Mouse (Mus musculus) midbrain, embryonic 12.5 days (tissue): ENCODE measurements at regions not wholly inside any gene's neighbourhood (a gene's known extent, or its start where the extent isn't known, plus 50 kb on each side); places are given as distances from the start of the nearest gene placed in this dataset.
"Not testable (repeated sequence)": the region's sequence is repeated elsewhere in the genome, so short reads cannot be mapped to it uniquely, and the experiment has no call there.

Experiments used
- ATAC-seq: fragments of 200-750 bp; cut with Nextera tagmentation; 2 replicates; pipeline ENCODE4 v1.8.0; 2017; ENCODE audit warnings: low read depth, moderate TSS enrichment, moderate library complexity; ENCODE audit not compliant: low FRiP score
- H3K27ac ChIP-seq: fragments of 300-500 bp; sonication (generic); replicated peaks from 2 replicates; pipeline ENCODE4 v1.5.1; 2016; ENCODE audit warnings: mild to moderate bottlenecking
- H3K27me3 ChIP-seq: fragments of 300-500 bp; sonication (generic); 2 replicates; pipeline ENCODE4 v1.6.1; 2016; ENCODE audit warnings: mild to moderate bottlenecking
- H3K36me3 ChIP-seq: fragments of 300-500 bp; sonication (generic); 2 replicates; pipeline ENCODE4 v1.6.1; 2016
- H3K4me1 ChIP-seq: fragments of 300-500 bp; sonication (generic); 2 replicates; pipeline ENCODE4 v1.6.1; 2016
- H3K4me2 ChIP-seq: fragments of 300-500 bp; sonication (generic); replicated peaks from 2 replicates; pipeline ENCODE4 v1.6.1; 2016; ENCODE audit warnings: mild to moderate bottlenecking, moderate library complexity
- H3K4me3 ChIP-seq: fragments of 300-500 bp; sonication (generic); 2 replicates; pipeline ENCODE4 v1.5.1; 2016; ENCODE audit warnings: mild to moderate bottlenecking
- H3K9ac ChIP-seq: fragments of 300-500 bp; sonication (generic); replicated peaks from 2 replicates; pipeline ENCODE4 v1.6.1; 2016; ENCODE audit warnings: mild to moderate bottlenecking, moderate library complexity
- H3K9me3 ChIP-seq: fragments of 300-500 bp; sonication (generic); 2 replicates; pipeline ENCODE4 v1.6.1; 2016; ENCODE audit warnings: mild to moderate bottlenecking
- WGBS: fragments of 180-500 bp; shearing (Covaris S2); methylation state at CpG from one replicate; pipeline ENCODE4 v1.1.7; 2016; 5-methylcytosine and 5-hydroxymethylcytosine counted together

GRCm38 (mm10) chr12:70654546-70654945 lies 170.8 kb upstream of the Frmd6 start:
- Histone ChIP-seq H3K4me1 (no peaks in the 10 kb centered on the region), H3K9ac (no peak overlapping the region), H3K4me2 (no peak overlapping the region), H3K27me3 (no peaks in the 10 kb centered on the region), H3K9me3 (no peaks in the 10 kb centered on the region), H3K27ac (no peak overlapping the region), H3K4me3 (no peak overlapping the region), H3K36me3 (no peaks in the 10 kb centered on the region)
- 84% methylated on average over 3 of the region's 3 CpGs for WGBS
- no peak for ATAC-seq

- no peak overlapping the region for H3K4me2 ChIP-seq
- H3K27ac ChIP-seq, result no peak overlapping the region
- H3K9ac ChIP-seq, result no peak overlapping the region
- no peaks in the 10 kb centered on the region for H3K9me3 ChIP-seq
- no peaks in the 10 kb centered on the region for H3K27me3 ChIP-seq
- 92% methylated on average over 2 of the region's 2 CpGs for WGBS
- H3K36me3 ChIP-seq, result no peaks in the 10 kb centered on the region
- ATAC-seq, result no peak
- H3K4me3 ChIP-seq, result no peak overlapping the region
- no peaks in the 10 kb centered on the region for H3K4me1 ChIP-seq
Observed at GRCm38 (mm10) chr12:70655411-70655811, 169.9 kb upstream of the Frmd6 start.

- no peak overlapping the region for H3K9ac ChIP-seq
- 77% methylated on average over 8 of the region's 8 CpGs for WGBS
- H3K27me3 ChIP-seq, result no peaks in the 10 kb centered on the region
- no peak for ATAC-seq
- H3K36me3 ChIP-seq, result no peaks in the 10 kb centered on the region
- no peak overlapping the region for H3K4me2 ChIP-seq
- no peak overlapping the region for H3K27ac ChIP-seq
- no peaks in the 10 kb centered on the region for H3K9me3 ChIP-seq
- H3K4me1 ChIP-seq, result no peaks in the 10 kb centered on the region
- no peak overlapping the region for H3K4me3 ChIP-seq
Observed at GRCm38 (mm10) chr12:70655900-70656544, 169.3 kb upstream of the Frmd6 start.

GRCm38 (mm10) chr12:70656805-70657492 lies 168.4 kb upstream of the Frmd6 start:
- no peak overlapping the region for H3K27ac ChIP-seq
- H3K9ac ChIP-seq, result no peak overlapping the region
- no peaks in the 10 kb centered on the region for H3K27me3 ChIP-seq
- ATAC-seq, result no peak
- no peaks in the 10 kb centered on the region for H3K9me3 ChIP-seq
- no peak overlapping the region for H3K4me3 ChIP-seq
- 75% methylated on average over 7 of the region's 7 CpGs for WGBS
- H3K4me1 ChIP-seq, result no peaks in the 10 kb centered on the region
- no peak overlapping the region for H3K4me2 ChIP-seq
- H3K36me3 ChIP-seq, result no peaks in the 10 kb centered on the region

GRCm38 (mm10) chr12:70657493-70657810 lies 167.9 kb upstream of the Frmd6 start:
- no peak overlapping the region for H3K4me2 ChIP-seq
- 72% methylated on average over 3 of the region's 3 CpGs for WGBS
- no peak overlapping the region for H3K9ac ChIP-seq
- H3K27me3 ChIP-seq, result no peaks in the 10 kb centered on the region
- no peak for ATAC-seq
- H3K9me3 ChIP-seq, result no peaks in the 10 kb centered on the region
- H3K27ac ChIP-seq, result no peak overlapping the region
- H3K4me1 ChIP-seq, result no peaks in the 10 kb centered on the region
- H3K4me3 ChIP-seq, result no peak overlapping the region
- no peaks in the 10 kb centered on the region for H3K36me3 ChIP-seq

GRCm38 (mm10) chr12:70658106-70658505 lies 167.2 kb upstream of the Frmd6 start:
- WGBS, result 94% methylated on average over 5 of the region's 5 CpGs
- Histone ChIP-seq H3K36me3 (no peaks in the 10 kb centered on the region), H3K27me3 (no peaks in the 10 kb centered on the region), H3K4me3 (no peak overlapping the region), H3K27ac (no peak overlapping the region), H3K9ac (no peak overlapping the region), H3K4me1 (no peaks in the 10 kb centered on the region), H3K9me3 (no peaks in the 10 kb centered on the region), H3K4me2 (no peak overlapping the region)
- no peak for ATAC-seq

- H3K4me1 ChIP-seq, result no peaks in the 10 kb centered on the region
Observed at GRCm38 (mm10) chr12:70660388-70660787, 164.9 kb upstream of the Frmd6 start.

GRCm38 (mm10) chr12:70668158-70668557 lies 157.2 kb upstream of the Frmd6 start:
- ATAC-seq, H3K4me1 ChIP-seq, H3K27me3 ChIP-seq, H3K27ac ChIP-seq, H3K4me3 ChIP-seq, H3K9ac ChIP-seq, H3K36me3 ChIP-seq, H3K4me2 ChIP-seq, H3K9me3 ChIP-seq: not testable (repeated sequence)
- WGBS, result 92% methylated on average over 6 of the region's 8 CpGs

More at GRCm38 (mm10) chr12:70660388-70660787, 164.9 kb upstream of the Frmd6 start:
- H3K4me3 ChIP-seq, result no peak overlapping the region
- no peak overlapping the region for H3K9ac ChIP-seq
- WGBS, result 90% methylated on average over 4 of the region's 4 CpGs
- H3K27me3 ChIP-seq, result no peaks in the 10 kb centered on the region
- no peak overlapping the region for H3K4me2 ChIP-seq
- no peaks in the 10 kb centered on the region for H3K36me3 ChIP-seq
- no peak overlapping the region for H3K27ac ChIP-seq
- ATAC-seq, result no peak
- no peaks in the 10 kb centered on the region for H3K9me3 ChIP-seq

GRCm38 (mm10) chr12:70672115-70672514 lies 153.2 kb upstream of the Frmd6 start:
- Histone ChIP-seq H3K9me3 (no peaks in the 10 kb centered on the region), H3K4me3 (no peak overlapping the region), H3K36me3 (no peaks in the 10 kb centered on the region), H3K9ac (no peak overlapping the region), H3K27me3 (no peaks in the 10 kb centered on the region), H3K4me2 (no peak overlapping the region), H3K27ac (no peak overlapping the region), H3K4me1 (no peaks in the 10 kb centered on the region)
- no peak for ATAC-seq
- 89% methylated on average over 7 of the region's 7 CpGs for WGBS

- H3K9me3 ChIP-seq, result no peaks in the 10 kb centered on the region
- H3K27ac ChIP-seq, result no peak overlapping the region
- no peak overlapping the region for H3K9ac ChIP-seq
- no peak for ATAC-seq
- no peaks in the 10 kb centered on the region for H3K27me3 ChIP-seq
- H3K4me2 ChIP-seq, result no peak overlapping the region
- 79% methylated on average over 11 of the region's 11 CpGs for WGBS
- no peak overlapping the region for H3K4me3 ChIP-seq
- no peaks in the 10 kb centered on the region for H3K4me1 ChIP-seq
- H3K36me3 ChIP-seq, result no peaks in the 10 kb centered on the region
Observed at GRCm38 (mm10) chr12:70673188-70673587, 152.1 kb upstream of the Frmd6 start.

GRCm38 (mm10) chr12:70674144-70674543 lies 151.2 kb upstream of the Frmd6 start:
- ATAC-seq, result no peak
- Histone ChIP-seq H3K27ac (no peak overlapping the region), H3K9ac (no peak overlapping the region), H3K9me3 (no peaks in the 10 kb centered on the region), H3K4me2 (no peak overlapping the region), H3K27me3 (no peaks in the 10 kb centered on the region), H3K36me3 (no peaks in the 10 kb centered on the region), H3K4me3 (no peak overlapping the region), H3K4me1 (no peaks in the 10 kb centered on the region)
- 81% methylated on average over 2 of the region's 2 CpGs for WGBS

- WGBS, result 86% methylated on average over 6 of the region's 6 CpGs
- Histone ChIP-seq H3K4me3 (no peak overlapping the region), H3K9me3 (no peaks in the 10 kb centered on the region), H3K27ac (no peak overlapping the region), H3K27me3 (no peaks in the 10 kb centered on the region), H3K36me3 (no peaks in the 10 kb centered on the region), H3K4me2 (no peak overlapping the region), H3K4me1 (0 out of 2 replicates have a peak, but pooled peaks cover 3% of the 10 kb centered on the region), H3K9ac (no peak overlapping the region)
- ATAC-seq, result no peak
Observed at GRCm38 (mm10) chr12:70675846-70676245, 149.5 kb upstream of the Frmd6 start.
